Mouse (Mus musculus) brown adipose tissue, adult 24 weeks (tissue): ENCODE measurements around the gene Gna15. TPM values are rescaled to one million over a fixed set of nuclear protein-coding genes. Genes with fewer than 3 reads are reported as not detected.

ENCODE experiments used
- H3K27ac ChIP-seq: fragments of 200-500 bp; replicated peaks from 2 replicates; pipeline ENCODE4 v1.5.1; 2012; ENCODE audit warnings: low read depth, mild to moderate bottlenecking, low read length
- H3K4me1 ChIP-seq: fragments of 200-500 bp; 2 replicates; pipeline ENCODE4 v1.6.1; 2012; ENCODE audit warnings: low read length, mixed read lengths; ENCODE audit not compliant: control insufficient read depth, insufficient read depth, insufficient read length
- H3K4me3 ChIP-seq: fragments of 200-500 bp; 2 replicates; pipeline ENCODE4 v1.5.1; 2012; ENCODE audit warnings: low read depth, mild to moderate bottlenecking, low read length, moderate library complexity; ENCODE audit not compliant: insufficient read depth
- polyA plus RNA-seq: library from polyadenylated mRNA; stranded (reverse); fragments of >200 nt; gene quantifications from 2 replicates; pipeline ENCODE4 v1.2.4, GENCODE M21; 2012; ENCODE audit not compliant: missing spikeins, insufficient read depth, insufficient read length

Gna15 gene
- polyA plus RNA-seq = not detected in 2 replicates

DNA sequence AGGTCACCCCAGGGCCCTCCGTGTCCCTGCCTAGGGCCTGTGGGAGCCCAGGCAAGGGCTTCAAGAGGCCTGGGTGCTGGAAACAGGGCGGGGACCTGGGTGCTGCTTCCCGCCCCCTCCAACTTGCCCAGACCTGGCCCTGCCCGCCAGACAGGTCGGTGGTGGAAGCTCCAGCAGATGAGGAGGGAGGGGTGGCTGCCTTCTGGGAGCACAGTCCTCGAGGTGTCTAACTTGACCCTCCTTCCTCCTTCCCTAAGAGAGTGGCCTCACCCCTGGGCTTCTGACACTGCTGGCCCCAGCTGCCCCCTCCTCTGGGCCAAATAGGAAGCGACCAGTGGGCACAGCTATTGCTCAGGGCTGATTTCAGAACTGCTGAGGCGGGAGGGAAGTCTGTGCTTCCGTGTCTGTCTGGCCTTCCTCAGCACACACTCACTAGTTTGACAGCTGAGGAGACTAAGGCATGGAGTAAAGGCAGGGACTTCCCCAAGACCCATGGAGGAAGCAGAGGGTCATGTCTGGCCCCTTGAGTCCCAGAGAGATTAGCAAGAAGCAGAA, at the start of gene Gna15:
Gene Gna15 (minus strand): TSS at position 175 of the 555 bp plus-strand sequence.
- Histone ChIP-seq H3K27ac (peak within 1 kb of the TSS; percentile 70), H3K4me3 (peak within 1 kb of the TSS; percentile 39), H3K4me1 (peaks cover 11% of the 10 kb centered on the region)

DNA sequence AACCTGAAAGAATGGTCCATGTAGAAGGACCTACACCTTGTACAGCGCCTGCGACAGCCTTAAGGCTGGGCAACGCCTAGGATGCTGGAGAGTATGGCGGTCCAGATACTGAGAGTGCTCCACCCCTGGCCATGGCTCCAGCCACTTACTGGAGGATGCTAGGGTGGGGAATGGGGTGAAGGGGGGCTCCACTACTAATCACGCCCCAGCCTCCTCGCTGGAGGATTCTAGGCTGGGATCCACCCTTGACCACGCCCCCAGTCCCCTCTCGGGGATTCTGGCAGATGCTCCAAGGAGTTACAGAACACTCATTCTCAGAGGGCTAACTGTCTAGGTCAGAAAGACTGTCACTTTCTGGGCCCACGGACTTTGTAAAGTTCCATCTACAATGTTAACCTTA, 49.0 kb upstream of the Gna15 start:
- Histone ChIP-seq H3K4me1 (peaks cover 4% of the 10 kb centered on the region; the same call in 1 of the 2 replicates), H3K4me3 (no peak overlapping the region), H3K27ac (no peak overlapping the region)

GRCm38 (mm10) chr10:81572133-81572671, 48.2 kb upstream of the Gna15 start:
- Histone ChIP-seq H3K4me3 (peak overlapping the region; percentile 49), H3K27ac (no peak overlapping the region), H3K4me1 (peaks cover 4% of the 10 kb centered on the region; the same call in 1 of the 2 replicates)

DNA sequence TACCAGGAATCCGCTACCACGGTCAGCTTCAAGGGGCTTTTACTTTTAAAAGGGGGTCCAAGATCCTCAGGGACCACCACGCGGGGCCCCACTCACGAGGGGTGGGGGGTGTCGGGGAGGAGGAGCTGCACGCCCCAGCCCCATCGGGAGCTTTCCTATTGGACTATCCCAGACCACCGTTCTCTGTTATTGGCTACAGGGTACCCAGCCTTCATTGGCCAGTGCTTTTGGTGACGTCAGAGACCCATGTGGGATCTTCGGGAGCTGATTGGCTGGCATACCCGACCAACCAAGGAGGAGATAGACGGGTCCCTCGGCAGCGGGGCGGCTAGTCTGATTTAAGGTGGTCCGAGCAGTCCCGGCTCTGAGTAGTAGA, 47.5 kb upstream of the Gna15 start:
- Histone ChIP-seq H3K4me3 (peak overlapping the region; percentile 70), H3K4me1 (peaks cover 4% of the 10 kb centered on the region; the same call in 1 of the 2 replicates), H3K27ac (peak overlapping the region; percentile 28; the same call in 1 of the 2 replicates)

DNA sequence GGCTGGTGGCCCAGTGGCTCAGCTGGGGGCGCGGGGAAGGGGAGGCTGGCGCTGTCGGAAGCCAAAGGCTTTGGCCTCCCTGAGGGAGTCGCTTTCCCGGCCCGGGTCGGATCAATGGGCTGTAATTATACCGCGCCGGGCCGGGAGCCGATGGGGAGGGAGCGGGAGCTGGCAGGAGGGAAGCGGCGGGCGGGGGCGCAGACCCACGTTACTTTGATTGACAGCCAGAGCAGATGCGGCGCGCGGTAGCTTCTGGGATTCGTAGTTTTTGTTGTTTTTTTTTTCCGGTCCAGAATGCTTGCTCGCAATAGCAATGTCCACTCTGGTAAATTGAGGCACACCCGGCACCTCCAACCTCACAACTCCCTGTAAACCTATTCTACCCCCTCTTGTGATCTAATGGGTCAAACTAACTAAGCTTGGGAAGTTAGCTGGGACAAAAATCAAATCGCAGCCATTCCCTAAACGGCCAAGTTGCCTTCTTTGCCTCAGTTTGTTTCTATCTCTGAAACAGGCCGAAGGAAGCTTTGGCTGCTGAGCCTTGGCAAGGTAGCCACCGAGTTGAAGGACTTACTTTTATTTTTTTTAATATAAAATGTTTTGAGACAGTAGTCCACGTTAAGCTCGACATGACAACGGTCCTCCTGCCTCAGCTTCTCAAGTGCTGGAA, 46.9 kb upstream of the Gna15 start:
- H3K4me1 ChIP-seq = peaks cover 4% of the 10 kb centered on the region; the same call in 1 of the 2 replicates

GRCm38 (mm10) chr10:81570238-81570800, 46.3 kb upstream of the Gna15 start:
- no peak overlapping the region for H3K27ac ChIP-seq
- H3K4me3 ChIP-seq = peak overlapping the region; percentile 52
- H3K4me1 ChIP-seq = peaks cover 4% of the 10 kb centered on the region; the same call in 1 of the 2 replicates

More for the DNA sequence above, 46.9 kb upstream of the Gna15 start:
- H3K27ac ChIP-seq = peak overlapping the region; percentile 28; the same call in 1 of the 2 replicates
- H3K4me3 ChIP-seq = peak overlapping the region; percentile 70

DNA sequence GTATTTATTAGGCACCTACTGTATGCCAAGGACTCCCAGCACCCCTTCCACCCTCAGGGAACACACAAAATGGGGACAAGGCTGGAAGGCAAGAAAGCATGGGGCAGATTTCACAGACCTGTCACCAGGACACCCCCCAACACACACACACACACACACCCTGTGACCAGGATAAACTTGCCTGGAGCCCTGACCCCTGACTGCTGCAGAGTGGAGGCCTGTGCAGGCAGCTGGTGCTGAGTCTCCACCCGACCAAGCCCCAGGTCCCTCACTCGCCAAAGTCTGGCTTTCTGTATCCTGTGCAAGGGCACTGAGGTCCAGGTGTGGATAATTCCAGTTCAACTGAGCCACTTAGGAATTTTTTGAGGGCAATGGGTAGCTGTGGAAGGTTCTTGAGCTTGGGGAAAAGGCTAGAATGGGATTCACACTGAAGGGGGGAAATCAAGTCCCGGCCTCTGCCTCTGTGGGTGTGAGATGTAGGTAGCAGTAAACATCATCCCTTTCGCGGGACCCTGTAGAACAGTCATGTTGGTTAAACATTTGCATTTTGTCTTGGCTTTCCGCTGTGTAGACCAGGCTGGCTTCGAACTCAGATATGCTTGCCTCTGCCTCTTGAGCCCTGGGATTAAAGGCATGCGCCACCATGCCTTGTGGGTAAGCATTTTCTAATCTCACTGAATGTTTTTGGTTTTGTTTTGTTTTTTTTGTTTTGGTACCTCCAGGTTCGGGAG, 45.6 kb upstream of the Gna15 start:
- no peak overlapping the region for H3K4me3 ChIP-seq
- H3K4me1 ChIP-seq = 0 out of 2 replicates have a peak, but pooled peaks cover 4% of the 10 kb centered on the region
- no peak overlapping the region for H3K27ac ChIP-seq

DNA sequence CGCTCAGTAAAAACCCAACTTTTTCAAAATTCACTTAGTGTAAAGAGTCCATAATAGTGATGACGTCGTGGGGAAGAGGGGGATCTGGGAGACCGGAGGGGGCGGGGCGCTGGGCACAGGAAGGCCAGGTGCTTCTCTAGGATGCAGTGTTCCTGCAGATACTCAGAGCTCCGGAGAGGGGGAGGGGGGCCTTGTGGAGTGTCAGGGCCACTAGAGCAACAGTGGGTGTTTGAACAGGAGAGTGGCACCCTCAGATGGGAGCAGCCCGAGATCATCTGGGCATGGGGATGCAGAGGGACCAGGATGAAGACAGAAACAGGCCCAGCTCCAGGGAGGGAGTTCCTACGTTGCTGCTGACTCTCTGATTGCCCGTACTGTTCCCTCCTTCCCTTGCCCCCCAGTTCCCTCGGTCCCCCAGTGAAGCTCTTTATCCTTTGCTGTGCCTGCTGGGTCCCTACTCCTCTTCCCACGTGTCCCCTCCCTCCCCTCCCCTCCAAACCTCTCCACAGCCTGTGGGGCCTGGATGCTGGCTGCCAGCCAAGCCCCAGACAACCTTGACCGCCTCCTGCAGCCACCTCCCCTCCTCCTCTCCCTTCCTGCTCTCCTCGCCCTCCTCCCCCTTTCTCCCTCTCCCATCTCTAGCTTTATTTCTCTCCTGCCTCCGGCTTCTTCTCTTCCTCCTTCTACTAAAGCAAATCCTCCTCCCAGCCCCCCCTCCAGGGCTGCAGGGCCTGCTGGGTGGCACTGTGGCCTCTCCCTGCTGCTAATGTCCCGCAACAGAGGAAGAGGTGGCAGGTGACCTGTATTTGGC, 44.6 kb upstream of the Gna15 start:
- Histone ChIP-seq H3K4me3 (no peak overlapping the region), H3K27ac (no peak overlapping the region), H3K4me1 (peaks cover 4% of the 10 kb centered on the region; the same call in 1 of the 2 replicates)

GRCm38 (mm10) chr10:81565257-81566228, 41.5 kb upstream of the Gna15 start:
- Histone ChIP-seq H3K4me3 (no peak overlapping the region), H3K27ac (no peak overlapping the region), H3K4me1 (peaks cover 14% of the 10 kb centered on the region)

DNA sequence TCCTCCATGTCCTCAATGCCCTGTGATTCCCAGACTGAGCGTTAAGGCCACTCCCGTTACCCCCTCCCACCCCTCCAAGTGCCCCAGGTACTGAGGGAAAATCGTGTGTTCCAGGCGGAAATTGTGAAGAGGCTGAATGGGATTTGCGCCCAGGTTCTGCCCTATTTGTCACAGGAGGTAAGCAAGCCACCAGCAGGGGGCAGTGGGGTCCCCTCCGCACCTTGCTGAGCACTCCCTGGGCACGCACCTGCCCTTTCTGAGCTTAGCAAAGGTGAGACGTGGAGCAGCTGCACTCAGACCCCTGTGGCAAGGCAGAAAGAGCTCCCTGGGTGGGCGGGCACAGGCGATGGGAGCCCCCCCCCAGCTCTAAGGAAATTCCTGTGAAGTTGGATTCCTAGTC, 40.7 kb upstream of the Gna15 start:
- H3K4me3 ChIP-seq = no peak overlapping the region
- H3K4me1 ChIP-seq = peaks cover 14% of the 10 kb centered on the region
- no peak overlapping the region for H3K27ac ChIP-seq

- Histone ChIP-seq H3K4me3 (peak overlapping the region; percentile 37; the same call in 1 of the 2 replicates), H3K4me1 (peaks cover 14% of the 10 kb centered on the region), H3K27ac (no peak overlapping the region)
Measured at GRCm38 (mm10) chr10:81564216-81564615, 40.2 kb upstream of the Gna15 start.

DNA sequence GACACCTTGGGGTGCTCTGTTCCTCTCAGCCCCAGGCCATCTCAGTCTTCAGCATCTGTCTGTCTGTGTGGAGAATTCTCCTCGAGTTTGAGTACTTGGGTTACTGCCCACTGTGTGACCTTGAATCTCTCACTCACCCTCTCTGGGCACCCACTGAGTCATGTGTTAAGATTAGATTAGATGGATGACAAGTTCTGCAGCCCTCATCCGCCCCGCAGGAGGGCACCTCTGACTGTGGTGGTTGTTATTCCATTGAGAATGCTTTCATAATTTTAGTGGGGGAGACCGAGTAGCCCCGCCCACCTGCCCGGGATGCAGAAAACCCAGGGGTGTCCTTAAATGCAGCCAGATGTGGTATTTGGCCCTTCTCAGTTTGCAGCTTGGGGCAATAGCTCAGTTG, 39.5 kb upstream of the Gna15 start:
- no peak overlapping the region for H3K27ac ChIP-seq
- H3K4me3 ChIP-seq = no peak overlapping the region
- H3K4me1 ChIP-seq = peaks cover 20% of the 10 kb centered on the region

DNA sequence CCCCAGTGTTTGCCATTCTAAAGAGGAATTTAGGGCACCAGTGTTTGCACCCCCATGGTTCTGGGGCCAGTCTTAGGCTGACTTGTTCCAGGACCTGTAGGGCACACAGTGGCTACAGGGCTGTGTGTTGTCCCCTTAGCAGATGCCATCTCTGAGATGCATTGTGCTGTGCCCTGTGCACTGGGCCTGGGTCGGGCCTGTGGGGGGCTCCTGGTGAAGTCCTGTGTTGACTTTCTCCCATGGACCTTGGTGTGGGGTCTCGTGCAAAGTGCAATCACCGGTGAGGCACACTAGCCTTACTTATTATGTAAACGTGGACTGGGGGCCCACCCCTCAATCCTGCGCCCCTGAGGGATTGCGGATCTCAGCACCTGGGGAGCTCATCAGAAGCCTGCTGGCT, 38.4 kb upstream of the Gna15 start:
- Histone ChIP-seq H3K4me1 (peaks cover 20% of the 10 kb centered on the region), H3K4me3 (no peak overlapping the region), H3K27ac (no peak overlapping the region)
